Mouse (Mus musculus) bone marrow macrophage, adult 2 months (primary cell): Measurements from ENCODE around the gene B4galt4.

Source experiments
- CTCF ChIP-seq: IDR thresholded peaks from 2 replicates; pipeline ENCODE4 v1.5.1; 2012; ENCODE audit warnings: low read depth, mild to moderate bottlenecking, low read length, moderate library complexity
- POLR2A ChIP-seq: IDR thresholded peaks from 2 replicates; pipeline ENCODE4 v1.6.1; 2012; ENCODE audit warnings: mild to moderate bottlenecking, low read depth, low read length, borderline replicate concordance

DNA sequence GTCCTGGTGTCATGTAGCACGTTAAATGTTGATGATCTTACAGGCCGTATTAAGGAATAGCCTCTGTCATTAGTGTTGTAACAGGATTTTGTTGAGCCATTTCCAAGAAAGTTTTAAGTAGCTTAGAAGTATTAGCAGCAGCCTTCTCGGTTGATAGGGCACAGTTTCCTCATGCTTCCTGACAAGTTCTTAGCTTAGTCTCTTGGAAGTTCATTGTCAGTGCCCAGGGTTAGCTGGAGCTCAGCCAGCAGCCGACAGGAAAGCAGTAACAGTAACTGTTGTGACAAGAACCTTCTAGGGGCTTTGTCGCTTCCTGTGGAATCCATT is 14.1 kb downstream of the B4galt4 start:
- TF ChIP-seq CTCF (no peak), POLR2A (no peak)
